Mouse (Mus musculus): ENCODE results near the gene Smim14. TPM values are rescaled to one million over a fixed set of nuclear protein-coding genes. Genes with fewer than 3 reads are reported as not detected.

Gene Smim14
- polyA plus RNA-seq, 1 experiment from 2014 or later: 141 TPM

DNA sequence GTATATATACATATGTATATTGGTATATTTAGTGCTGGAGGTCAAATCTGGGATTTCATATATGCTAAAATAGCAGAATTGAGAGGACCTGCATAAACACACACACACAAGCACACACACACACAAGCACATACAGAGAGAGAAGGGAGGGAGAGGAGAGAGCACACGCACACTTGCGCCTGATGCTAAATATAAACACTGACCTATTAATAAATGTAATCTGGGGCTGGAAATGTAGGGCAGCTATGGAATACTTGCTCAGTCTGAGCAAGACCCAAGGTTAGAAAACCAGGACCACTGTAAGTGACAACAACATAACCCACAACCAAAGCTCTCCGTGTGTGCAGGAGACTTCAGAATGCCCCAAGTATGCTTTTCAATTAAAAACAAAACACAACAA is 77.5 kb downstream of the Smim14 start:
- H3K9ac ChIP-seq (ENCODE audit: low read length): peak overlapping the region; percentile 42; the same call in 1 of the 2 replicates
- peak; percentile 54 for ATAC-seq (replicated peaks; ENCODE audit: extremely low read depth, insufficient read depth, low FRiP score)
- WGBS: 36% methylated on average over 3 of the region's 3 CpGs
- peaks cover 7% of the 10 kb centered on the region; the same call in 1 of the 2 replicates for H3K36me3 ChIP-seq (ENCODE audit: control insufficient read depth, insufficient read depth)
- H3K4me1 ChIP-seq (ENCODE audit: control insufficient read depth, insufficient read depth, low read length): peaks cover 48% of the 10 kb centered on the region
- peak overlapping the region; percentile 87 for H3K27ac ChIP-seq (ENCODE audit: low read length)
- H3K4me3 ChIP-seq (ENCODE audit: low read length): no peak overlapping the region
- no peaks in the 10 kb centered on the region for H3K27me3 ChIP-seq (ENCODE audit: control insufficient read depth, insufficient read depth, low read length)
- H3K9me3 ChIP-seq (replicated peaks; ENCODE audit: control insufficient read depth, low read length): no peaks in the 10 kb centered on the region
- peak overlapping the region; percentile 36; the same call in 1 of the 2 replicates for H3K4me2 ChIP-seq (ENCODE audit: low read depth, low read length)

- no peaks in the 10 kb centered on the region for H3K9me3 ChIP-seq (replicated peaks; ENCODE audit: control insufficient read depth, low read length)
- H3K4me3 ChIP-seq (ENCODE audit: low read length): no peak overlapping the region
- peak; percentile 29 for ATAC-seq (replicated peaks; ENCODE audit: extremely low read depth, insufficient read depth, low FRiP score)
- no peaks in the 10 kb centered on the region for H3K27me3 ChIP-seq (ENCODE audit: control insufficient read depth, insufficient read depth, low read length)
- 0 out of 2 replicates have a peak overlapping the region, but pooled peaks have one; percentile 5 for H3K9ac ChIP-seq (ENCODE audit: low read length)
- peaks cover 3% of the 10 kb centered on the region; the same call in 1 of the 2 replicates for H3K36me3 ChIP-seq (ENCODE audit: control insufficient read depth, insufficient read depth)
- peak overlapping the region; percentile 83 for H3K27ac ChIP-seq (ENCODE audit: low read length)
- peaks cover 48% of the 10 kb centered on the region for H3K4me1 ChIP-seq (ENCODE audit: control insufficient read depth, insufficient read depth, low read length)
- WGBS: 37% methylated on average over 5 of the region's 5 CpGs
- no peak overlapping the region for H3K4me2 ChIP-seq (ENCODE audit: low read depth, low read length)
Measured at GRCm38 (mm10) chr5:65457846-65458245, 79.1 kb downstream of the Smim14 start.

- peaks cover 6% of the 10 kb centered on the region; the same call in 1 of the 2 replicates for H3K36me3 ChIP-seq (ENCODE audit: control insufficient read depth, insufficient read depth)
- H3K27me3 ChIP-seq (ENCODE audit: control insufficient read depth, insufficient read depth, low read length): no peaks in the 10 kb centered on the region
- ATAC-seq (replicated peaks; ENCODE audit: extremely low read depth, insufficient read depth, low FRiP score): no peak
- H3K4me1 ChIP-seq (ENCODE audit: control insufficient read depth, insufficient read depth, low read length): peaks cover 48% of the 10 kb centered on the region
- peak overlapping the region; percentile 22; the same call in 1 of the 2 replicates for H3K9ac ChIP-seq (ENCODE audit: low read length)
- H3K4me3 ChIP-seq (ENCODE audit: low read length): no peak overlapping the region
- H3K4me2 ChIP-seq (ENCODE audit: low read depth, low read length): no peak overlapping the region
- 47% methylated on average over 7 of the region's 7 CpGs for WGBS
- peak overlapping the region; percentile 83 for H3K27ac ChIP-seq (ENCODE audit: low read length)
- no peaks in the 10 kb centered on the region for H3K9me3 ChIP-seq (replicated peaks; ENCODE audit: control insufficient read depth, low read length)
Measured at GRCm38 (mm10) chr5:65457086-65457827, 79.7 kb downstream of the Smim14 start.

DNA sequence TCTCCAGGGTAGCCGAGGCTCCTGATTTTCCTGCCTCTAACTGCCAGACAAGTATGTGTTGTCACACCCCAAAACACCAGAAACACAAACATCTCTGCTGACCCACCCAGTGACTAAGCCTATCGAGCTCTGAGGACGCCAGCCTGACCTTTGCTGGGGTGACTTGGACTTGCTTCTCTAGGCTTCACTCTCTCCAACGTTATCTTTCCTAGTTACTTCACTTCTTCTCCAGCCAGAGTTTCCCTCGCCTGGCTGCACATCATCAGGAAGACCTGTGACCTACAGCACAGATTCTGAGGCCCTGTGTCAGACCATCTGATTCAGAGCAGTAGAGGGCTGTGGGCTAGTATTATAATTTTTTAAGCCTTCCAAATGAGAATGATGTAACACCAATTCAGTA is 82.2 kb downstream of the Smim14 start:
- Histone ChIP-seq H3K27me3 (ENCODE audit: control insufficient read depth, insufficient read depth, low read length) (no peaks in the 10 kb centered on the region), H3K27ac (ENCODE audit: low read length) (peak overlapping the region; percentile 59), H3K4me2 (ENCODE audit: low read depth, low read length) (no peak overlapping the region), H3K9ac (ENCODE audit: low read length) (no peak overlapping the region), H3K9me3 (replicated peaks; ENCODE audit: control insufficient read depth, low read length) (no peaks in the 10 kb centered on the region), H3K36me3 (ENCODE audit: control insufficient read depth, insufficient read depth) (peaks cover 12% of the 10 kb centered on the region; the same call in 1 of the 2 replicates), H3K4me1 (ENCODE audit: control insufficient read depth, insufficient read depth, low read length) (peaks cover 37% of the 10 kb centered on the region), H3K4me3 (ENCODE audit: low read length) (no peak overlapping the region)
- 30% methylated on average over 5 of the region's 5 CpGs for WGBS
- no peak for ATAC-seq (replicated peaks; ENCODE audit: extremely low read depth, insufficient read depth, low FRiP score)

GRCm38 (mm10) chr5:65448941-65449340 is 88.0 kb downstream of the Smim14 start:
- no peak overlapping the region for H3K4me3 ChIP-seq (ENCODE audit: low read length)
- WGBS: 71% methylated on average over 4 of the region's 4 CpGs
- peaks cover 26% of the 10 kb centered on the region for H3K36me3 ChIP-seq (ENCODE audit: control insufficient read depth, insufficient read depth)
- no peak for ATAC-seq (replicated peaks; ENCODE audit: extremely low read depth, insufficient read depth, low FRiP score)
- no peak overlapping the region for H3K27ac ChIP-seq (ENCODE audit: low read length)
- H3K4me1 ChIP-seq (ENCODE audit: control insufficient read depth, insufficient read depth, low read length): no peaks in the 10 kb centered on the region
- no peak overlapping the region for H3K9ac ChIP-seq (ENCODE audit: low read length)
- no peaks in the 10 kb centered on the region for H3K27me3 ChIP-seq (ENCODE audit: control insufficient read depth, insufficient read depth, low read length)
- H3K4me2 ChIP-seq (ENCODE audit: low read depth, low read length): no peak overlapping the region
- H3K9me3 ChIP-seq (replicated peaks; ENCODE audit: control insufficient read depth, low read length): no peaks in the 10 kb centered on the region

DNA sequence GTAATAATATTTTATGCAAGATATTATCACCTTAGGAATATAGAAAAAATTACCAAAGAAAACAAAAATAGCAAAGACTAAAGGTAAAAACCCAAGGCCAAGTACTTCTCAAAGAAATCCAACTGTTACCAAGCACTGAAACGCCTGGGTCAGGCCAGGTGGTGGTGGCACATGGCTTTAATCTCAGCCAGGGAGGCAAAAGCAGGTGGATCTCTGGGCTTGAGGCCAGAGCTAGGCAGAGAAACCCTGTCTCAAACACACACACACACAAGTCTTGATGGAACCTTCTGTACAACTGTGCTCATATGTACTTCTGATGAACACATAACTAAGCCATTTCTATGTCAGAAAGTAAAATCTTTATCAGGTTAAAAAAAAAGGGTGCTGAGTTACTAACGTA is 89.2 kb downstream of the Smim14 start:
- Histone ChIP-seq H3K27me3 (ENCODE audit: control insufficient read depth, insufficient read depth, low read length) (no peaks in the 10 kb centered on the region), H3K27ac (ENCODE audit: low read length) (no peak overlapping the region), H3K9ac (ENCODE audit: low read length) (no peak overlapping the region), H3K4me3 (ENCODE audit: low read length) (no peak overlapping the region), H3K36me3 (ENCODE audit: control insufficient read depth, insufficient read depth) (peaks cover 26% of the 10 kb centered on the region), H3K4me2 (ENCODE audit: low read depth, low read length) (no peak overlapping the region), H3K9me3 (replicated peaks; ENCODE audit: control insufficient read depth, low read length) (no peaks in the 10 kb centered on the region), H3K4me1 (ENCODE audit: control insufficient read depth, insufficient read depth, low read length) (no peaks in the 10 kb centered on the region)
- ATAC-seq (replicated peaks; ENCODE audit: extremely low read depth, insufficient read depth, low FRiP score): no peak
- WGBS: 85% methylated on average over 2 of the region's 2 CpGs

DNA sequence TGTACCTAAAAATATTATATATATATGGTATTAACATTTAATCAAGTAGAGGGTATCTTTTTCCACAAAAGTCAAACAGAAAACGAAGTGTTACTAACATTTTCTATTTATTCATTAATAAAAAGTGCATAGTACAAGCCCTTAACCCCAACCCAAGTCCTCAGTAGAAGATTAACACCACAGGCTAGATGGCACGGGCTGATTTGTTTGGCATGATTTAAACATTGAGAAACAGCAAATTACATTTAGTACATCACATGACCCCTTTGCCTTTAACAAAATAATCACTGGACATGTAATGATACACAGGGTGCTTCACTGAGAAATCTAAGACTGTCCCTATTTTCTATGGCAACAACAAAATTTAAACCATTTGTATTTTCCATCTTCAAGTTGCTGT is 90.2 kb downstream of the Smim14 start:
- Histone ChIP-seq H3K36me3 (ENCODE audit: control insufficient read depth, insufficient read depth) (peaks cover 24% of the 10 kb centered on the region), H3K4me1 (ENCODE audit: control insufficient read depth, insufficient read depth, low read length) (no peaks in the 10 kb centered on the region), H3K4me2 (ENCODE audit: low read depth, low read length) (no peak overlapping the region), H3K27ac (ENCODE audit: low read length) (no peak overlapping the region), H3K27me3 (ENCODE audit: control insufficient read depth, insufficient read depth, low read length) (no peaks in the 10 kb centered on the region), H3K9ac (ENCODE audit: low read length) (no peak overlapping the region), H3K4me3 (ENCODE audit: low read length) (no peak overlapping the region), H3K9me3 (replicated peaks; ENCODE audit: control insufficient read depth, low read length) (no peaks in the 10 kb centered on the region)
- ATAC-seq (replicated peaks; ENCODE audit: extremely low read depth, insufficient read depth, low FRiP score): no peak
- 83% methylated on average over 2 of the region's 2 CpGs for WGBS

DNA sequence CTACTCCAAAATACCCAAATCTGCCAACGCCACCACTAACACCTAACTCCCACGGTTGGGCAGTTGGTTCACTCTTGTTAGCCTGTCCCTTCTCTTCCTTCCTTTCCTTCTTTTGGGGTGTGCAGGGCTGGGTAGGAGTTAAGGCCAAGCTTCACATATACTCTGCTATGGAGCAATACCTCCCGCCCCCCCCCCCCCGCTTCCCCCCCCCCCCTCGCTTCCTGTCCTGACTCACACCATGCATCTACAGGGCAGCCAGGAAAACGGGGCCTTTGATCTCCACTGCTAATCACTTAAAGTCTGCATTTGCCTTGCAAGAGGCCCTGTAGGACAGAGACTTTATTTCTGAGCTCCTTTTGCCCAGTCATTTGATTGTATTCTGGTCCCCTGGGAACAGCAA is 92.0 kb downstream of the Smim14 start:
- ATAC-seq (replicated peaks; ENCODE audit: extremely low read depth, insufficient read depth, low FRiP score): no peak
- Histone ChIP-seq H3K27ac (ENCODE audit: low read length) (no peak overlapping the region), H3K9ac (ENCODE audit: low read length) (no peak overlapping the region), H3K27me3 (ENCODE audit: control insufficient read depth, insufficient read depth, low read length) (no peaks in the 10 kb centered on the region), H3K4me1 (ENCODE audit: control insufficient read depth, insufficient read depth, low read length) (no peaks in the 10 kb centered on the region), H3K36me3 (ENCODE audit: control insufficient read depth, insufficient read depth) (peaks cover 18% of the 10 kb centered on the region; the same call in 1 of the 2 replicates), H3K4me2 (ENCODE audit: low read depth, low read length) (no peak overlapping the region), H3K4me3 (ENCODE audit: low read length) (no peak overlapping the region), H3K9me3 (replicated peaks; ENCODE audit: control insufficient read depth, low read length) (no peaks in the 10 kb centered on the region)
- WGBS: 43% methylated on average over 3 of the region's 6 CpGs

DNA sequence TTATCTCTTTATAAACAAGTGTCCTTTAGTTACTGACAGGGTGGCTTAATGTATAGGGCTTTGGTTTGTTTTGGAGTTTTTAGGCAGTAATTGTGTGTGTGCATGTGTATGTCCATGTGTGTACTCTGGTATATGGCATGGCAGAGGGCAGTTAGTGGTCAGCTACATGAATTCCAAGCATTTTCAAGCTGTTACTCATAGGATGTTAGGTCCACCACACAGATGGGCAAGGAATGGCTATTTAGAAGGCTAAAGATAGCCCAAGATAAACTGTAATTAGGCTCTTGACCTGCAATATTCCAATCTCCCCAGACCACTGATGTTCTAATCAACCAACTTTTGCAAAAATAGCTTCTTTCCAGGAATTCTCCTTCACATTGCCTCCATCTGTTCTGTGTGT is 98.9 kb downstream of the Smim14 start:
- H3K4me1 ChIP-seq (ENCODE audit: control insufficient read depth, insufficient read depth, low read length): peaks cover 14% of the 10 kb centered on the region
- ATAC-seq (replicated peaks; ENCODE audit: extremely low read depth, insufficient read depth, low FRiP score): no peak

More for the DNA sequence above, 98.9 kb downstream of the Smim14 start:
- Histone ChIP-seq H3K9me3 (replicated peaks; ENCODE audit: control insufficient read depth, low read length) (no peaks in the 10 kb centered on the region), H3K4me2 (ENCODE audit: low read depth, low read length) (no peak overlapping the region), H3K36me3 (ENCODE audit: control insufficient read depth, insufficient read depth) (0 out of 2 replicates have a peak, but pooled peaks cover 2% of the 10 kb centered on the region), H3K27me3 (ENCODE audit: control insufficient read depth, insufficient read depth, low read length) (no peaks in the 10 kb centered on the region), H3K4me3 (ENCODE audit: low read length) (no peak overlapping the region), H3K27ac (ENCODE audit: low read length) (no peak overlapping the region), H3K9ac (ENCODE audit: low read length) (no peak overlapping the region)
